Mouse (Mus musculus) adrenal gland, adult 2 months (tissue): ENCODE results near the gene Sdc4. TPM values are rescaled to one million over a fixed set of nuclear protein-coding genes. Genes with fewer than 3 reads are reported as not detected.

Source experiments
- DNase-seq: peaks from one replicate; pipeline ENCODE4 v3.0.0; 2021
- long read RNA-seq: library from polyadenylated mRNA; stranded (forward); transcript quantifications from one replicate; pipeline ENCODE4 v2.0.0, GENCODE M21; 2021
- polyA plus RNA-seq: library from polyadenylated mRNA; depleted of rRNA; stranded (reverse); fragments of >200 nt; gene quantifications from 2 replicates; pipeline ENCODE4 v1.2.3, GENCODE M21; 2012; rRNA removed
- total RNA-seq, 2 experiments: library from RNA; stranded (reverse); gene quantifications; 2 replicates each; pipeline ENCODE4 v1.2.3; 2021

Gene Sdc4
- total RNA-seq (100 to 1,000 TPM; 123 to 151 TPM), polyA plus RNA-seq (23.3 and 23.5 TPM in 2 replicates)
- long read RNA-seq, transcript Sdc4-201 (5 exons, 2,458 nt) = major isoform, 10 of 16 reads
- long read RNA-seq, partial matches to known transcripts = 0 of 16 reads
- long read RNA-seq, other reads (novel, unspliced or antisense) = 6 of 16 reads

GRCm38 (mm10) chr2:164443460-164444000 lies at the start of gene Sdc4:
Sdc4 (minus strand) TSS chr2:164443887.
- no peak for DNase-seq

- no peak for DNase-seq
Observed at GRCm38 (mm10) chr2:164487812-164488211, 44.1 kb upstream of the Sdc4 start.

- no peak for DNase-seq
Observed at GRCm38 (mm10) chr2:164487115-164487527, 43.4 kb upstream of the Sdc4 start.

- DNase-seq = peak; percentile 73
Observed at GRCm38 (mm10) chr2:164486258-164487114, 42.8 kb upstream of the Sdc4 start.

GRCm38 (mm10) chr2:164485681-164486257 lies 42.1 kb upstream of the Sdc4 start, which contains the start of gene Dbndd2:
Dbndd2 (plus strand) TSS chr2:164486106.
- DNase-seq = peak; percentile 46

GRCm38 (mm10) chr2:164473624-164474023 lies 29.9 kb upstream of the Sdc4 start, which contains the start of gene Trp53tg5:
Trp53tg5 (minus strand) TSS chr2:164473724.
- DNase-seq = no peak

GRCm38 (mm10) chr2:164470254-164470653 lies 26.6 kb upstream of the Sdc4 start:
- peak; percentile 56 for DNase-seq

GRCm38 (mm10) chr2:164466787-164467186 lies 23.1 kb upstream of the Sdc4 start:
- no peak for DNase-seq

- no peak for DNase-seq
Observed at GRCm38 (mm10) chr2:164465161-164465560, 21.5 kb upstream of the Sdc4 start.

- DNase-seq = peak; percentile 98
Observed at GRCm38 (mm10) chr2:164460745-164461551, 17.3 kb upstream of the Sdc4 start, which contains the start of gene Gm20458. Gm20458 (plus strand) TSS chr2:164460967.

GRCm38 (mm10) chr2:164458535-164458934 lies 14.8 kb upstream of the Sdc4 start:
- peak; percentile 87 for DNase-seq

GRCm38 (mm10) chr2:164457942-164458341 lies 14.3 kb upstream of the Sdc4 start:
- DNase-seq = no peak

- peak; percentile 54 for DNase-seq
Observed at GRCm38 (mm10) chr2:164456864-164457300, 13.2 kb upstream of the Sdc4 start, which contains the start of gene Sys1. Sys1 (plus strand) TSS chr2:164456964.

GRCm38 (mm10) chr2:164456413-164456812 lies 12.7 kb upstream of the Sdc4 start:
- no peak for DNase-seq

- peak; percentile 59 for DNase-seq
Observed at GRCm38 (mm10) chr2:164455421-164456190, 11.9 kb upstream of the Sdc4 start.

- peak; percentile 84 for DNase-seq
Observed at GRCm38 (mm10) chr2:164454846-164455245, 11.2 kb upstream of the Sdc4 start.

GRCm38 (mm10) chr2:164453887-164454500 lies 10.3 kb upstream of the Sdc4 start:
- no peak for DNase-seq

GRCm38 (mm10) chr2:164453047-164453757 lies 9.5 kb upstream of the Sdc4 start:
- DNase-seq = no peak

GRCm38 (mm10) chr2:164452000-164452676 lies 8.5 kb upstream of the Sdc4 start:
- no peak for DNase-seq
